Mouse (Mus musculus): ENCODE data around the gene Pdzd4.

Pdzd4 gene

GRCm38 (mm10) chrX:73824185-73825151 is at the start of gene Pdzd4:
Pdzd4 (minus strand) TSS chrX:73824969.
- DNase-seq (ENCODE audit: extremely low spot score, low spot score) = peak; percentile 58

- DNase-seq (ENCODE audit: extremely low spot score, low spot score) = no peak
Observed at GRCm38 (mm10) chrX:73871956-73872355, 47.2 kb upstream of the Pdzd4 start.

GRCm38 (mm10) chrX:73871474-73871873 is 46.7 kb upstream of the Pdzd4 start:
- no peak for DNase-seq (ENCODE audit: extremely low spot score, low spot score)

- peak; percentile 40 for DNase-seq (ENCODE audit: extremely low spot score, low spot score)
Observed at GRCm38 (mm10) chrX:73869334-73869733, 44.6 kb upstream of the Pdzd4 start.

GRCm38 (mm10) chrX:73867852-73868251 is 43.1 kb upstream of the Pdzd4 start:
- no peak for DNase-seq (ENCODE audit: extremely low spot score, low spot score)

GRCm38 (mm10) chrX:73867256-73867655 is 42.5 kb upstream of the Pdzd4 start:
- DNase-seq (ENCODE audit: extremely low spot score, low spot score) = no peak

- no peak for DNase-seq (ENCODE audit: extremely low spot score, low spot score)
Observed at GRCm38 (mm10) chrX:73864692-73865091, 39.9 kb upstream of the Pdzd4 start.

GRCm38 (mm10) chrX:73855087-73855408 is 30.3 kb upstream of the Pdzd4 start:
- no peak for DNase-seq (ENCODE audit: extremely low spot score, low spot score)

- no peak for DNase-seq (ENCODE audit: extremely low spot score, low spot score)
Observed at GRCm38 (mm10) chrX:73854326-73855086, 29.7 kb upstream of the Pdzd4 start.

GRCm38 (mm10) chrX:73836691-73837090 is 11.9 kb upstream of the Pdzd4 start:
- DNase-seq (ENCODE audit: extremely low spot score, low spot score) = no peak

- DNase-seq (ENCODE audit: extremely low spot score, low spot score) = no peak
Observed at GRCm38 (mm10) chrX:73835731-73836130, 11.0 kb upstream of the Pdzd4 start.

GRCm38 (mm10) chrX:73823747-73824146 is 1.0 kb downstream of the Pdzd4 start:
- DNase-seq (ENCODE audit: extremely low spot score, low spot score) = peak; percentile 28

GRCm38 (mm10) chrX:73816596-73817314 is 8.0 kb downstream of the Pdzd4 start:
- DNase-seq (ENCODE audit: extremely low spot score, low spot score) = no peak

- DNase-seq (ENCODE audit: extremely low spot score, low spot score) = peak; percentile 45
Observed at GRCm38 (mm10) chrX:73815072-73815471, 9.7 kb downstream of the Pdzd4 start.

- DNase-seq (ENCODE audit: extremely low spot score, low spot score) = no peak
Observed at GRCm38 (mm10) chrX:73805814-73806213, 19.0 kb downstream of the Pdzd4 start.

GRCm38 (mm10) chrX:73798502-73798901 is 26.3 kb downstream of the Pdzd4 start:
- peak; percentile 55 for DNase-seq (ENCODE audit: extremely low spot score, low spot score)

GRCm38 (mm10) chrX:73797511-73797910 is 27.3 kb downstream of the Pdzd4 start:
- no peak for DNase-seq (ENCODE audit: extremely low spot score, low spot score)

- no peak for DNase-seq (ENCODE audit: extremely low spot score, low spot score)
Observed at GRCm38 (mm10) chrX:73793505-73793904, 31.3 kb downstream of the Pdzd4 start.

GRCm38 (mm10) chrX:73793039-73793438 is 31.7 kb downstream of the Pdzd4 start:
- no peak for DNase-seq (ENCODE audit: extremely low spot score, low spot score)

- DNase-seq (ENCODE audit: extremely low spot score, low spot score) = no peak
Observed at GRCm38 (mm10) chrX:73788501-73788900, 36.3 kb downstream of the Pdzd4 start.

GRCm38 (mm10) chrX:73787225-73787558 is 37.6 kb downstream of the Pdzd4 start:
- DNase-seq (ENCODE audit: extremely low spot score, low spot score) = no peak

All from neural tube, embryonic 10.5 days (tissue).